Mouse (Mus musculus) liver (tissue): ENCODE measurements around the gene Acads.
A peak's percentile ranks its signal among the peaks of the same experiment; 100 is the strongest.
"Not testable (repeated sequence)": the region's sequence is repeated elsewhere in the genome, so short reads cannot be mapped to it uniquely, and the experiment has no call there.

Experiments
- DNase-seq: peaks from one replicate; pipeline ENCODE4 v3.0.0-alpha.2; 2020; ENCODE audit warnings: mixed read lengths

The Acads gene

DNA sequence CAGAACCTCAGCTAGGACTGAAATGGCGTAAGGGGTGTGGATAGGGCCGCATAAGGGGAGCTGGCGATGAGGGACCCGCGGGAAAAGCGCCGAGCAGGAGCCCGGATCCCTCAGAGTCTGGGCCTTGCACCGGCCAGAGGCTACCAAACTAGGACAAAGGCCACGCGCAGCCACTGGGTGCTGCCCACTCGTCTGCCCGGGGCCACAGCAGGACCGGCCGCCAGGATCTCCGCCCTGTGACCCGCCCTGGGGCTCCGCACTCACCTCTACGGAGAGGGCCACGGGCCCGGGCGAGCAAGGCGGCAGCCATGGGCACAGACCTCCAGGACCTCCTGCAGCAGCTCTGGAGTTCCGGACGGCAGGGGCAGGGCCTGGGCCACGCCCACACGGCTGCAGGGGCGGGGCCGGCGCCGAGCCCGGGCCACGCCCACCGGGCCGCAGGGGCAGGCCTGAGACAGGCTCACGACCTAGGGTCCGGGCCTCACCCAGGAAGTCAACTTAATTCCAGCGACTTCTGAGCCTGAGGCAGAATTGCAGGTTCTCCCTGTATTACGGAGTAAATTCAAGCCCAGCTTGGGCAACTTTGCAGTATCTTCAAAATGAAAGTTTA, at the start of gene Acads:
Gene Acads, minus strand, starts transcription at position 386 of the 610 bp plus-strand sequence.
- peak; percentile 88 for DNase-seq

DNA sequence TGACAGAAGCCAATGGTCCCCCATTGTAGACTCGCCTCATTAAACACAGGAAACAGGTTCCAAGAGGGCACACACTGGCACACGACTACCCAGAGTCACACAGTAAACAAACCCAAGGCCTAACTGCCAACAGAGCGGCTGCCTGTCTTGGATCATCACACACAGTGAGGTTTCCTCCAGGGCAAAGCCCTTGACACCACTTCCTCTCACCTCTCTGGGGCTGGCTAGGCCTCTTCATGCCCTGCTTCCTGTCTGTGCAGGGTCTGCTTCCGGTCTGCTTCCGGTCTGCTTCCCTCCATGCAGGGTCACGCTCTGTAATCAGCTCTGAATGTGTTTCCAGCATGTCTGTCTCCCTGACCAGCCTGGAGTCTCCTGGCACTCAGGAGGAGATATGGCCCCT, 48.2 kb upstream of the Acads start:
- DNase-seq: peak; percentile 29

DNA sequence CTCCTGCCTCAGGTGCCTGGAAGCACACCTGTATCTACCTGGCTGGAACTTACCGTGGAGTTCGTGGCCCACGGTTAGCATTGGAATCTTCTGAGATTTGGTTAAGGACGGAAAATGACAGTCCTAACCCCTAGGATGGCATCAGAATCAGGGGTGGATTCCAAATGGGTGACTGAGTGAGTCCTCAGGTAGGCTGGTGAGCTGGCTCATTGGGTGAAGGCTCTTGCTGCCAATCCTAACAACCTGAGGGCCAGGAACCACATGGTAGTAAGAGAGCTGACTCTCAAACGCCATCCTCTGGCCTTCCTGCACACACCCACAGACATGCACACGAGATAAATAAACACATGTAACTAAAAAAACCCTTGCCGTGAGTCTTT, 47.7 kb upstream of the Acads start:
- no peak for DNase-seq

DNA sequence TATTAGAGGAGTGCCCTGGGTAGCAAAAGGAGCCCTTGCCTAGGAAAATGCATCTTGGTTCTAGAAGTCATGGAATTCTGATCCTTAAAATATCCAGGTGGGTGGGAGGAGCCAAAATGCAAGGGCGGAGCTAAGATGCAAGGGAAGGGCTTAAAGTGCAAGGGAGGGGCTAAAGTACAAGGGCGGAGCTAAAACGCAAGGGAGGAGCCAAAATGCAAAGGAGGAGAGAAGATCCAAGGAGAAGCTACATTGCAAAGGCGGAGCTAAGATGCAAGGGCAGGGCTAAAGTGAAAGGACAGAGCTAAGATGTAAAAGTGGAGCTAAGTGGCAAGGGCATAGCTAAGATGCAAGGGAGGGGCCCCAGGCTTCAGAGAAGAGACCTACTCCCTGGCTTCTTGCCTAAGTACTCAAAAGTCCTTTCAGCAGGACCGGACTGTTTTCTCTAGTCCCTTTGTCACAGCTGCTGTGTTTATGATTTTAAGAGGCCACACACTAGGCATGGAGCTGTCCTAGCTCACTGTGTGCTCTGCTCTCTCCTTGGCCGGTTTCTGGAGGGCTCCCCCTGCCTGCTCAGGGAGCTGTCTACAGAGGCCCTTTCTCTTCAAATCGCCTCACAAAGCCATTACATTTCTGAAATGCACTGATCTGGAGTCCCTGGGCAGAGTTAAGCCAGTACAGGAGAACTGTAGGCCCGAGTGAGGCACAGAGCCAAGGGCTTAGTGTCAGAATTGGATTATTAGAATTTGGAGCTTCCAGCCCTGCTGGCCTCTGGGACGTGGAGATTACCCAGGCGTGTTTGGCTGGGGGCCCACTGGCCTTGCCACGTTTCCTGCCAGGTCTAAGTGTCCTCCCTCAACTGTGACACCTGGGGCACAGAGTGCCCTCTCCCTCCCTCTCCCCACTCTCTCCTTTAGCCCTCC, 47.0 kb upstream of the Acads start:
- DNase-seq: peak; percentile 23

DNA sequence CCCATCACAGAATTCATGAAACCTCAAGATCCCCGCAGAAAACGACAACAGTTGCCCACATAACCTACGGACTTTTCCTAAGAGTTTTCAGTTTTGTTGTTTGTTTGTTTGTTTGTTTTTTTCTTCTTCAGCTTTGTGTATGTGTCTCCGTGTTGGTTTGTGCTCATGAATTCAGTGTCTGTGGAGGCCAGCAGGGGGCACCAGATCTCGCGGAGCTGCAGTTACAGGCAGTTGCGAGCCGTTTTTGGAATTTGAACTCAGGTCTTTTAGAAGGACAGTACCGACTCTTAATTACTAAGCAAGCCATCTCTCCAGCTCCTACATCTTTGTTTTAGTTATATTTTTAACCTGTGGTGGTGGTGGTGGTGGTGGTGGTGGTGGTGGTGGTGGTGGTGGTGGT, 46.2 kb upstream of the Acads start:
- peak; percentile 50 for DNase-seq

DNA sequence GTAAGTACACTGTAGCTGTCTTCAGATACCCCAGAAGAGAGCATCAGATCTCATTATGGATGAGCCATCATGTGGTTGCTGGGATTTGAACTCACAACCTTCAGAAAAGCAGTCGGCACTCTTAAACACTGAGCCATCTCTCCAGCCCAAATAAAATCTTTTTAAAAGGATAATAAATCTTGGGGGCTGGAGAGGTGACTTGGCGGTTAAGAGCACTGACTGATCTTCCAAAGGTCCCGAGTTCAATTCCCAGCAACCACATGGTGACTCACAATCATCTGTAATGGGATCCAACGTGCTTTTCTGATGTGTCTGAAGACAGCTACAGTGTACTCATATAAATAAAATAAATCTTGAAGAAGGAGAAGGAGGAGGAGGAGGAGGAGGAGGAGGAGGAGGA, 45.3 kb upstream of the Acads start:
- not testable (repeated sequence) for DNase-seq

DNA sequence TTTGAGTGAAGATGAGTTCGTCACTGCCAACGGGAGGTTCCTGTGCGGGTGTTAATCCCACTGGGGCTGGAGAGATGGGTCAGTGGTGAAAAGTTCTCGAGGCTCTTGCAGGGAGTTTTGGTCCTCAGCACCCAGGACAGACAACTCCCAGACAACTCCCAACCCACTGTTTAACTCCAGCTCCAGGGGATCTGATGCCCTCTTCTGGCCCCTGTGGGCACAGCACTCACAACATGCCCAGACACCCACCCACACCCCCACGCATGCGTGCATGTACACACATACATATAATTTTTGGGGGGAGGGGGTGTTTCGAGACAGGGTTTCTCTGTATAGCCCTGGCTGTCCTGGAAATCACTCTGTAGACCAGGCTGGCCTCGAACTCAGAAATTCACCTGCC, 44.4 kb upstream of the Acads start:
- DNase-seq: peak; percentile 60

DNA sequence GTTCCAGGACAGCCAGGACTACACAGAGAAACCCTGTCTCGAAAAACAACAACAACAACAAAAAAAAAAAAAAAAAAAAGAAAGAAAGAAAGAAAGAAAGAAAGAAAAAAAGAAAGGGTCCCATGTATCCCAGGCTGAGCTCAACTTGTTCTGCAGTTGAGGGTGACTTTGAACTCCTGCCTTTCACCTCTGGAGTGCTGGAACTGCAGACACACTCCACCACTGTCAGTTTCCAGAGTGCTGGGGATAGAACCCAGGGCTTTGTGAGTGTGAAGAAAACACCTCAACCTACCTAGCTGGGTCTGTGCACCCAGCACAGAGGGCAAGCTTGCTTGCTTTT, 42.8 kb upstream of the Acads start:
- not testable (repeated sequence) for DNase-seq

DNA sequence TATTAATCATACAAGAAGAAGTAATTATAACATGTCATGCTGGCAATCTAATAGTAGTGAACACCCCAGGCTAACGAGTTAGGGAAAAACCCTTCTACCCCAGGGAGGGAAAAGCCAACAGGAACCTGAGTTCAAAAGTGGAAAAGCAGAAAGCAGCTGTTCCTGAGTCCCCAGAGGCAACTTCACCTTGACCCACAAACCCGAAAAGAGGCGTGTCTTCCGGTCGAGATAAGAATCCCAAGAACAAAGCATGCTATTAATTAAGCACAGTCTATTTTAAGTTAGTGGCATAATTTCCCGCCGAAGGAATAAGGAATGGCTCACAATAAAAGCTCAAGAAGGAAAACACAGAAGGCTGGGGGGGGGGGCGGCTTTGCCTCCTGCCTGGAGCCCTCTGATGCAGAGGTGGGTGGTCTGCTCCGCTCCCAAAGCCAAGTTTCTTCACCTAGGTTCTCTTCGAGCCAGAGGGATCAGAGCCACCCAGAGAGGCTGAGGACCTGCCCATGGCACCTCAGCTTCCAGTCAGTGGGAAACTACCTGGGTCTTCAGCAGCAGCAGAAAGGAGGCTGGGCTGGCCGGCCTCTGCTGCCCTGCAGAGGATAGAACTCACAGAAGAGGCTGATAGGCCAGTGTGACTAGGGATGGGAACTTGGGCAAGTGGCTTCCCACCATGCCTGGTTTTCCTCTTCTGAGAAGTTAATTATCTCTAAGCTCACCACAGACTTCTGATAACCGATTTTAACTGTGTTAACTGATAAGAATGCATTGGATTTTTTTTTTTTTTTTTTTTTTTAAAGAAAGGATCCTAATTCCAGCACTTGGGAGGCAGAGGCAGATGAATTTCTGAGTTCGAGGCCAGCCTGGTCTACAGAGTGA, 42.2 kb upstream of the Acads start:
- DNase-seq: no peak

DNA sequence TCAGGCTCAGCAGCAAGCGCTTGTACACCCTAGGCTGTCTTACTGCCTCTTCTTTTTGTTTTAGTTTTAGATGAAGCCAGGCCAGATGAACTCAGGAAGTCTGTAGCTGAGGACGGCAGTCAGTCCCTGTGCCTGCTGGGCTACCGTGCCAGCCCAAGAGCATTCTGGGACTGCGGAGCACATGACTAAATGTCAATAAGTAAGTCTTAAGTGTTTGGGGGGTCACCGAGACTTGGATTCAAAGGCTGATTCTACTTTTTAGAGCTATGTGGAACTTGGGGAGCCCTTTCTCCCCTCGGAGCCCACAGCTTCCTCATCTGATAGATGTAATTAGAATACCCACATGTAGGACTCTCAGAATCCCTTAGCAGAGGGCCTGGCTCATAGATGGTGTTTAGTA, 41.5 kb upstream of the Acads start:
- no peak for DNase-seq

DNA sequence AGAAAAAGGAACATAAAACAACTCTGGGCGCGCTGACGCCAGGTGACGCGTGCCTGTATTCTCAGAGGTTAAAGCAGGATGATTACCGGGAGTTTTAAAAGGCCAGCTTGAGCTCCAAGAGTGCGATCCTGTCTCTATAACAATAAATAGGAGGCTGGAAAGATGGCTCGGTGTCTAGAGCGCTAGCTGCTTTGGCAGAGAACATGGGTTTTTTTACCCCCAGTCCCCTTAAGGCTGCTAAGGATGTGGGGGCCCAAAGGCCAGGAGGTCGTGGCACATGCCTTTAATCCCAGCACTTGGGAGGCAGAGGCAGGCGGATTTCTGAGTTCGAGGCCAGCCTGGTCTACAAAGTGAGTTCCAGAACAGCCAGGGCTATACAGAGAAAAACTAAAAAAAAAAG, 40.0 kb upstream of the Acads start:
- no peak for DNase-seq

DNA sequence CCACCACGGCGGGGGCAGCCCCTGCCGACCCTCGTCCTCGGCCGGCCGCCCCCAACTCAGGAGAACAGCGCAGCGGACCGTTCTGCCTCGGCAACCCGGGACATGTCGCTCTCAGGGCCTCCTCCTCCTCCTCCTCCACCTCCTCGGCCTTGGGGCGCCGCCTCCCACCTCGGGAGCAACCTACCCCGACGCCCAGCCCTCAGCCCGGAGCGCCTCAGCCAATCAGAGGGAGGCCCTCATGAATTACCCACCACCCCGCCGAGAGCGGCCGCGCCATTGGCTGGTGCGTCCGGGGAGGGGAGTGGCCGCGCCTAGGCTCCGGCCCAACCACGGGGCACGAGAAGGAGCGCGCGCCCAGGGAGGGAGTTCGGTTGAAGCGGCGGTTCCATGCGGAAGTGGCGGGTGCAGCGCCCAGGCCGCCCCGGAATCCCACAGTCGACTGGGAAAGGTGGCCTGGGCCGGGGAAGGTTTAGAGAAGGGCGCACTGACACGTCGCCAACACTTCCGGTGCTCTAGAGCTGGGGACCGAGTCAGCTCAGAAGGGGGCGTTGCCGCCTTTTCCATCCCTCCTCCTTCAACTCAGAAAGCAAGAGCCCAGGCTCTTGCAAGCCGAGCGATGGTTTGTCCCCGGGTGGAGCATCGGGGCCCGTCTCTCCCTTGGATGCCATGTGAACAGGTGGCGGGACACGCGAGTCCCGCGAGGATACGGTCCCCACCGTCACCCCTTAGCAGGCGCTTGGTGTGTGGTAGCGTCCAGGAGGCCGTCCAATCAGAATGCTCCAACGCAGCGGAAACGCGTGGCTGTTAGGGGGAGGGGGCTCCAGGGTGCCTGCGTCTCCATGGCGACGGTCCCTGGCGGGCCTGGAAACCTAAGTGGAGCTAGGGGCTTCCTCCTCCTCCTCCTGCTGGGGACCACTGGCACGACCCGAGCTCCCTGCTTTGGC, 39.2 kb upstream of the Acads start, which contains the start of gene Mlec:
Gene Mlec, minus strand, starts transcription at position 140 of the 944 bp plus-strand sequence.
- DNase-seq: peak; percentile 99

DNA sequence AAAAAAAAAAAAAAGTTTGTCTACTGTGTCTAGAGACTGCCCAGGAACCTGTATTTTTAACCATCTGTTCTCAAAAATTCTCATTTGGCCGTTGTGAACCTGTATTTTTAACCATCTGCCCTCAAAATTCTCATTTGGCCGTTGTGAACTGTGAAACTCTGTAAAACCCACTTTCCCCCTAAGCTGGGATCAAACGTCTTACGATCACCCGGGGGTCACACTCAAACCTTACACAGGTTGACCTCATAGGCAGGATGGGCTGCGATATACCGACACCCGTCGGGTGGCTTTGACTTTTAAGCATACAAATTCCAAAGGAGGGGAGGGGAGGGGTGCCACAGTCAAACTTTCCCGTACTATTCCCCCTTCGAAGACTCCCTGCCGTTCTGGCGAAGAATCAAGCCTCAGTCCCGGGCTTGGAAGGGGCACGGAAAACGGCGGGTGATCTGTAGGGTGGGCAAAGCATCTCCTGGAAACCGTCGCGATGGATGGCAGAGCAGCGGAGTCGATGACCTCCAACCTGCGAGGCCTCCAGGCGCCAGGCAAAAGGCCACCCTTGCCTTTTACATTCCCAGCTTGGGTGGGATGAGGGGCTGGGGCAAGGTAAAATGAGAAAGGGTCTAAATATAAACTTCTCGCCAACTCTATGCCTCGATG, 37.9 kb upstream of the Acads start:
- peak; percentile 21 for DNase-seq

DNA sequence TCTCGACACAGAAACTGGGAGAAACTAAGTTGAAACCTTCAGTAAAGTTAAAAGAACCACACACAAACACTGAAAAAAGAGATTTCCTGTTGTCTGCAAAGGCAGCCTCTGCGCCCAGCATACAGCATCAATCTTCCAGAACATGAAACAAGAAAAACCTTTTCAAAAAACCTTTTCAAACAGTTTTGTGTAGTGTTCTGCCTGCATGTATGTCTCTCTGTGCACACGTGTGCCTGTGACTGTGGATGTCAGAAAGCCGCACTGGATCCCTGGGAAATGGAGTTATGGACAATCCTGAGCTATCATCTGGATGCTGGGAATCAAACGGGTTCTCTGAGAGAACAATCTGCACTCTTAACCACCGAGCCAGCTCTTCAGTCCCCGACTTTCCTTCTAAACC, 37.3 kb upstream of the Acads start:
- DNase-seq: no peak

DNA sequence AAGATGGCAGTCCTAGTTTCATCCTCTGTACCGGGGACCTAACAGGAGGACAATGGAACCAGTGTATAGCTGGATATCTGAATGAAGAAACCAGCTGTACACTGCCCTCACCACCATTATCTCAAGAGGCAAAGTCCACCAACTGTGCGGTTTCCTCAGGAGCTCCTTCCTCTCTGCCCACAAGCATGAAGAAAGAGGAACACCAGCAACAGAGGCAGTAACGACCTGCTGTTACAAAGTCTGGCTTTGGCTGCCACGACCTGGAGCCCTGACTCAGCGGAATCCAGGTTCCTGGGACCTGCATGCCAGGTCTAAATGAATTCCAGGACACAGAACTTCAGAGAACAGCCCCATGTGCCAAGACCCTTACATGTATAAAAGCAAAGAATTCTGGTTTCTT, 36.7 kb upstream of the Acads start:
- DNase-seq: peak; percentile 51

DNA sequence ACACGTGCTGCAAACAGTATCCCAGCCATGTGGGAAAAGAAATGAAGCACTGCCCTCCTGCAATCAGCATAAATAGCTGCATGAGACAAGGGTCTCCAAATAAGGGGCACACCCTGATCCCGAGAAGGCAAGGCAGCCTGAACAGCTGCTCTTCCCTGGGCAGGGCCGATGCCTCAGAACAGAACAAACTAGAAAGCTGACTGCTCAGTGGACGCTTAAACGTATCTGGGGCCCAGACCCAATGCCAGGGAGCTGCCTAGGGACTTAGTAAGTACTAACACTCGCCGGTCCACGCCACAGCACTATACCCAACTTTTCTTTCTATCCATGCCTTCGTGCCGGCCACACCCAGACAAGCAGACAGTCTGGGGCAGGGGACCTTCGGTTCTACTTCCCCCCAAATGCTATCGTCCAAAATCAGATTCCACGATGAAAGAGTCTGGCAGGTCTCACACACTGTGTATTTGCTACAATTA, 36.0 kb upstream of the Acads start:
- DNase-seq: no peak

DNA sequence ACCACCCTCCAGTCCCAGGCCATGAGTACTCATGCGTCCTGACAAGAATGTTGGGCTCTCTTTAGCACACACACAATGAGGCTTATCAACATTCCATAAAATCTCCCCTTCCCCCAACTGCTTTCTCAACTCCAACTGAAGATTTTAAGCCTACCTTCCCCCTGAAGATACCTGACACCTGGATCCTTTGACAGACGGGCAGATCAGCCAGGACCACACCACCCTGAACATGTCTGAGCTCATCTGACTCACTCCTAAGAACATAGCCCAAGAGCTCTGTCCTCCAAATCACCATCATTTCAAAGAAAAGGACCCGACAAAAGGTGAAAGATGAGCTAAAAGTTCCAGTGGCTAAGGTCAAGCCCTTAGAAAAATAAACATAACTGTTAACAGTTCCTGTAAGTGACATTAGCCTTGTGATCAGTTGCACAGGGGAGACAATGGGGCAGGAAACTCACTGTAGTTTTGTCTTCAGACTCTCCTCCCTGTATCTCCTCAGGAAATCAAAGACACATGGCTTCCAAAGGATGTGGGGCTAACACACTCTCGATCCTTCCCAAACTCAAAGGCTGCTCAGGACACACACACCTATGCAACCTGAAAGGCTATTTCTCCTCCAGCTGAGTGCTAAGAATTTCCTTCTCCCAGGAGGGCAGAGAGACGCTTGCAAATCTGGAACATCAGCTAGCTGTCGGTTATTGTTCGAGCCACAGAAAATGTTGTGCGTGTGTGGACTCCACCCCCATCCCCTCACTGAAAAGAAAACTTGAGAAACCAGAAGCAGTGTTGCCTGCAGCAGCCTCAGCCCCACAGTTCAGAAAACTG, 33.2 kb upstream of the Acads start:
- DNase-seq: no peak

DNA sequence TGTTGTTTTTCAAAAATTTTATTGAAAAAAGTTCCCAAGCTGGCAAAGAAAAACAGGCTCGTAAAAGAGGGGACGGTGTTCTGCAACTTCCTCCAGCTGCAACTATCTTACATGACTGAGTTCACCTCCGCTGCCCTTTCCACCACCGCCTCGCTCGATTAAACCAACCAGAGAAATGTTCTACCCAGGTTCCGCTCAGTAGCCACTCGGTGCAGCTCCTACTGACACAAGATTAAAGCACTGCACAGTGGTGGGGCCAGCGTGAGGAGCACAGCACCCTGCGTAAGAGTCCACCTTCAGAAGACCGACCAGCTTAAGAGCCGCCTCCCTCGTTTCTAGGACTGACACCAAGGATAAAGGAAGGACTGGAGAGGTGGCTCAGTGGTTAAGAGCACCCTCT, 32.3 kb upstream of the Acads start:
- DNase-seq: no peak

DNA sequence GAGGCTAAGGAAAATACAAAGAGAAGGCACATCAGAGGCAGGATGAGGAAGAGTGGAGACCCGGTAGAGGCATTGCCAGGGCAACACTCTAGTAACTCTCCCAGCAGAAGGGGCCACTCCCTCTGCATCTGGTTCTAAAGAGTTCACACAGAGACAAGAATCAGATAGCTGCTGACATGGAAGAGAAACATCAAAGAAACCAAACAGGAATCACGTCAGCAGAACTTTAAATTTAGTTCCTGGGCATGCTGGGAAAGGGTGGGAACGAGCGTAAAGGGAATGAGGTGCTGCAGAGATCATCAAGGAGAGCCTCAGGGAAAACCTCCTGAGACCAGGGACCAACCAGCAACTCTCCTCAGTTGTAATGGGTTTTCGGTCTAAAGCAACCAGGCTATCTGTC, 31.8 kb upstream of the Acads start:
- no peak for DNase-seq

DNA sequence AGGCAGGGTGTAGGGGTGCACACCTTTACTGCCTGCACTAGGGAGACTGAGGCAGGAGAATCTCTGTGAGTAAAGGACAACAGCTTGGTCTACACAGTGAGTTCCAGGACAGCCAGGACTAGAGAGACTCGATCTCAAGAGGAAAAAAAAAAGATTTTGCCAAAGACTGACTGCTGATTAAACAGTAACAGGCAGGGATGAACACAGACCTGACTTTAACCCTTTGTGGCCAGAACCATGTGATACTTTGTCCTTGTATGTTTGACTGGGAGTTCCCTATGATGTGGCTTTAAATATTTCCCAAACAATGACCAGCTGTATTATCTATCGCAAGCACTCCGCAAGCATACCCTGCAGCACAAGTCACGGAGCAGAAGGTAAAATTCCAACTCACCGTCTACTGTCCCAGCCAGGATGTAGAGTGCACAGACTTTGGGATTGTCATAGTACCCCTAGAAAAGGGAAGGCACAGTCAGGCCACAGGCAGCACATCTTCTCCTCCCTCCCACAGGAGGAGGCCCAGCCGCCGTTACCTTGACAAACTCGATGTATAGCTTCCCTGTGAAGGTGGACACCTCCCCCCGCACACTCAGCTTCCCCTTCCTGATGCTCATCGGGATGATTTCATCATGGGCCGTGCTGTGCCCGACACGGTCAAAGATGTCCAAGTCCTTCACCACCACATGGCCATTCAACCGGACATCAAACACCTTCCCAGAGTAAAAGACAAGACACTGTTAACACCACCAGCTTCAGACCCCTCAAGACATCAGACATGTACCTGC, 30.7 kb upstream of the Acads start:
- DNase-seq: no peak
